Comparison of ENCODE assay signal across 20 mouse cellular contexts in the genomic region with DNA sequence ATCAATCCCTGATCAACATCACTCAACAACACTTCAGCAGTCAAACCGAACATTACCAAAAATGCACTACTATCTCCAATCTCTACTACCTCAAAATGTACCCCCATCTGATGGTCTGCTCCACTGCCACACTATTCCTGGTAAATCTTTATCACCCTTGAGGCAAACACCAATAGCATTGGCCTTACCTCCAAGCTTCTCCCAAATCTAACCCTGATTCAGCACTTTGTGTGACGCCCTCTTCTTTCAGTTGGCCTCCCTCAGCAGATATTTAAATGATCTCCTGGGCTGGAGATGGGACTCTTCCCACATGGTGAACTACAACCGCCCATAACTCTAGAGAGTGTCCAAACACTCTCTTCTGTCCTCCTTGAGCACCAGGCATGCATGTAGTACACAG.
"Had no signal": no experiment of that assay in that cellular context is flagged by ENCODE, and none has a peak within 500 bp of the region (broad histone marks: within the 10 kb centered on the region; RNA-seq: fewer than 3 reads in every experiment).

No protein-coding gene starts in this region.

- ATAC-seq: midbrain, embryonic 16.5 days had no signal

- H3K27me3 ChIP-seq: lung, embryonic 15.5 days; megakaryocyte, embryonic 14.5 days; neural tube, embryonic 13.5 days; neural tube, embryonic 15.5 days had no signal

- H3K9me3 ChIP-seq: lung, embryonic 15.5 days; megakaryocyte, embryonic 14.5 days; neural tube, embryonic 13.5 days; neural tube, embryonic 15.5 days had no signal

- H3K36me3 ChIP-seq: lung, embryonic 15.5 days; neural tube, embryonic 13.5 days; neural tube, embryonic 15.5 days had no signal

- H3K9ac ChIP-seq: lung, embryonic 15.5 days; neural tube, embryonic 13.5 days; neural tube, embryonic 15.5 days had no signal

- H3K4me3 ChIP-seq: lung, embryonic 15.5 days; megakaryocyte, embryonic 14.5 days; myocyte; neural tube, embryonic 13.5 days; neural tube, embryonic 15.5 days had no signal

- H3K4me2 ChIP-seq: lung, embryonic 15.5 days; midbrain, embryonic 11.5 days; neural tube, embryonic 13.5 days; neural tube, embryonic 15.5 days had no signal

- H3K27ac ChIP-seq: lung, embryonic 15.5 days; macrophage; neural tube, embryonic 13.5 days; neural tube, embryonic 15.5 days had no signal

- DNase-seq: lung, adult 2 months; lung, postnatal 14 days; lung, postnatal 36 days; midbrain, embryonic 14.5 days; retina, postnatal 1 day; right cerebral cortex, adult 18-20 months; right cerebral cortex, postnatal 25 days; right cerebral cortex, postnatal 4 days; spleen, adult 18-20 months; thymus, adult 18-20 months; thymus, postnatal 14 days; thymus, postnatal 36 days had no signal

- H3K4me1 ChIP-seq: lung, embryonic 15.5 days had no signal
